Mouse (Mus musculus) CH12F3 (cell line): Measurements from ENCODE around the gene Cct7.
"Not testable (repeated sequence)": the region's sequence is repeated elsewhere in the genome, so short reads cannot be mapped to it uniquely, and the experiment has no call there.

Experiments used
- in situ Hi-C: fragments of 300-500 bp; cut with MboI; formaldehyde crosslinking; loops from 2 replicates; pipeline ENCODE4 v1.14.3; 2020; ENCODE audit warnings: low sequenced_read_pairs

The Cct7 gene

GRCm38 (mm10) chr6:85450697-85451663 lies at the start of gene Cct7:
Cct7 (plus strand) TSS chr6:85451514.
- in situ Hi-C loops = no loop called here

- in situ Hi-C loops = loop anchor here (10.0 kb wide), 1 partner anchor 238 kb away; no protein-coding TSS in a partner anchor
Measured at GRCm38 (mm10) chr6:85402613-85403012, 48.7 kb upstream of the Cct7 start.

GRCm38 (mm10) chr6:85403039-85403438 lies 48.3 kb upstream of the Cct7 start:
- in situ Hi-C loops = loop anchor here (10.0 kb wide), 1 partner anchor 238 kb away; no protein-coding TSS in a partner anchor

DNA sequence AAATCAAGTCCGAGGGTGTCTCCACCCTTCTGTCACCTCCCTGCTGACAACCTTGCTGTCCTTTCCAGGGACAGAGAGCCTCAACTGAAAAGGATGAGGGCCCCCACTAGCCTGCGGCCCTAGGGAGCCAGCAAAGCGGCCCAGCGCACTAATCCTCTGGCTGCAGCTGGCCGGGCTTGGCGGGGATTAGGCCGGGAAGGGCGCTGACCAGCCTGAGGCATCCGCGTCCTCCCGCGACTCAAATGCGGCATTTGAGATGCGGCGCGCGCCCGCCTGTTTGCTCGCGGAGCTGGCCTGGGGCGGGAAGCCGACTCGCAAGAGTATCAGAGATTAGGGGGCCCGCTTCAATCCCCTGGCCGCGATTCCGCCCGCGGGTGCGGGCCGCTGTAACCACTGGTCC lies 42.3 kb upstream of the Cct7 start:
- in situ Hi-C loops = loop anchor here (10.0 kb wide), 1 partner anchor 244 kb away; no protein-coding TSS in a partner anchor

GRCm38 (mm10) chr6:85410771-85411273 lies 40.5 kb upstream of the Cct7 start:
- in situ Hi-C loops = no loop called here

DNA sequence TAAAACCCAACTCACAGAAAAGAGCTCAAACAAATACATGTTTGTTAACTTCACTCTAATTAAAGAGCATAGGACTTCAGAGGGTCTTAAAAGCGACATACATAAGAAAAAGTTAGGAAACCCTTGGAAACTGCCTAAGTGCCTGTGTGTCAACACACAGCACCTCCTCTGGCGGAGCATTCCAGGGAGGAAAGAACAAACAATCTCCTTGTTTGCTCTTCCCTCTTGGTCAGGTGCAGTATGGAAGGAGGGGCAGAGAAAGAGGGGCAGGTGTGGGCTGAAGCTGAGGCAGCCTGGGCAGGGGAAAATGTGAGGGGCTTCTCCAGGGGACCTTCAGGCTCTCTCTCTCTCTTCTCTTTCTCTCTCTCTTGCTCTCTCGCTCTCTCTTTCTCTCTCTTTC lies 35.5 kb upstream of the Cct7 start:
- in situ Hi-C loops = no loop called here

- in situ Hi-C loops = no loop called here
Measured at GRCm38 (mm10) chr6:85419150-85419549, 32.2 kb upstream of the Cct7 start.

- in situ Hi-C loops = no loop called here
Measured at GRCm38 (mm10) chr6:85423836-85424379, 27.4 kb upstream of the Cct7 start, which contains the start of gene Noto. Noto (plus strand) TSS chr6:85423886.

DNA sequence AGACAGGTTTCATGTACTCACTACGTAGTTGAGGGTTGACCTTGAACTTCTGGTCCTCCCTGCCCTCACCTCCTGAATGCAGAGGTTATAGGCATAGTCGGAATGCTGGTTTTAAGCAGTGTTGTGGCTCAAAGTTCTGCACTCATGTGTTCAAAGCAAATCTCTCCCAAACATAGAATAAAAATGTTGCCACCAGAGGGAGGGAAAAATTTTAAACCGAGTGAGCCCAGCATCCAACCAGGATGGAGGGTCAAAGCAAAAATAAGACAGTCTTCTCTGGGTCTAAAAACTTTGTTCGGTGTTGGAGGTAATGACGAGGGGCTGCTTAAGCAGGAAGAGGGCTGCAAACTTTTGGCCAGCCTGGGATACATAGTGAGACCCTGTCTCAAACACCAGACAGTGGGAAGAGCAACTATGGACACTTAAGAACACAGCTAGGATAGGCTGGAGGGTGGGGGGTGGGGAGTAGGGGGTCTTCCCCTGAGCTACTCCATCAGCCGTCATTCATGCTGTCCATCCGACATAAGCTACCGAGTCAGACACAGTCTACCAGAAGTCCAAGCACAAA lies 20.0 kb upstream of the Cct7 start:
- in situ Hi-C loops = no loop called here

GRCm38 (mm10) chr6:85431842-85432431 lies 19.4 kb upstream of the Cct7 start, which contains the start of gene Smyd5:
Smyd5 (plus strand) TSS chr6:85431989.
- in situ Hi-C loops = no loop called here

DNA sequence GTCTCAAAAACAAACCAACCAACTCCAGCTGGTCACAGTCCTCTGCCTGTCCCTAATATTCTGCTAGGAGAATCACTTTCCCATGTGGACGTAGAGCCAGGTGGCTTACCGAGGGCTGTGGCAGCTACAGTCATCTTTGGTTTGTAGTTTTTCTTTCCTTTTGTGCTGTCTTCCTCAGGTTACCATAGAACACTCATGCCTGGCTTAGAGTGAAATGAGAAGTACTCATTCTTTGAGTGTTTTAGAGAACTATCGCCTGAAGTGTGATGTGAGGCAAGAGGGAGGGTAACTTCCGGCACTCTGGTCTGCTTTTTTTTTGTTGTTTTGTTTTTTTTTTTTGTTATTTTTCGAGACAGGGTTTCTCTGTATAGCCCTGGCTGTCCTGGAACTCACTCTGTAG lies 17.4 kb upstream of the Cct7 start:
- in situ Hi-C loops = no loop called here

- in situ Hi-C loops = no loop called here
Measured at GRCm38 (mm10) chr6:85436204-85436603, 15.1 kb upstream of the Cct7 start.

- in situ Hi-C loops = no loop called here
Measured at GRCm38 (mm10) chr6:85436631-85437030, 14.7 kb upstream of the Cct7 start.

- in situ Hi-C loops = no loop called here
Measured at GRCm38 (mm10) chr6:85441142-85441541, 10.2 kb upstream of the Cct7 start.

- in situ Hi-C loops = no loop called here
Measured at GRCm38 (mm10) chr6:85443488-85444233, 7.7 kb upstream of the Cct7 start.

DNA sequence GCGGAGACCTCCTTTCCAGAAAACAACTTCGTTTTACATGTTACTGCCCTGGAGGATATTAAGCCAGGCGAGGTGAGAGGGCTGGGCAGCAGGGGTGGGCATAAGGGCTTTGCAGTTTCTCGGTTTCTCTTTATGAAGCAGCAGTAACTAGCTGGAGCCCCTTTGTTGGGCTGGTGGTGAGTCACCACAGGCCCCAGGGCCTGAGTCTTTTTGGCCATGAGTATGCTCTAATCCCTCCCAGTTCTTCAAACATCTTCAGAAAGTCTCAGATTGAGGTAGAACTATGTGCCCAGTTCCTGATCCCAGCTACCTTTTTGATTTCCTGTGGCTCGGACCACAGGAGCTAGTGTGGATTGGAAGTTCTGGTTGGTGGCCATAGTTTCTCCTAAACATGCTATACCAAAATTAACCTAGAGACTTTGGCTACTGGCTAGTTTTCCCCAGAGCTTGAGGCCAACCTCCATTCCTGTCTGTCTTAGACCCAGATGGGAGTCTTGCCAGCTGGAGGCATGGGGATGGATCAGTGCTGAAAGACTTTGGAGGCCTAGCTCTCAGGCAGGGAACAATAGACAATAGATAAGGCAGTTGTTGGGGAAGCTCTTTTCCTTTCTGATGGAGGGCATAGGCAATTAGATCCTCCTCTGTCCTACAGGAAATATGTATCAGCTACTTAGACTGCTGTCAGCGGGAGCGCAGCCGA lies 6.9 kb upstream of the Cct7 start:
- in situ Hi-C loops = no loop called here

GRCm38 (mm10) chr6:85445286-85445685 lies 6.0 kb upstream of the Cct7 start:
- in situ Hi-C loops = no loop called here

DNA sequence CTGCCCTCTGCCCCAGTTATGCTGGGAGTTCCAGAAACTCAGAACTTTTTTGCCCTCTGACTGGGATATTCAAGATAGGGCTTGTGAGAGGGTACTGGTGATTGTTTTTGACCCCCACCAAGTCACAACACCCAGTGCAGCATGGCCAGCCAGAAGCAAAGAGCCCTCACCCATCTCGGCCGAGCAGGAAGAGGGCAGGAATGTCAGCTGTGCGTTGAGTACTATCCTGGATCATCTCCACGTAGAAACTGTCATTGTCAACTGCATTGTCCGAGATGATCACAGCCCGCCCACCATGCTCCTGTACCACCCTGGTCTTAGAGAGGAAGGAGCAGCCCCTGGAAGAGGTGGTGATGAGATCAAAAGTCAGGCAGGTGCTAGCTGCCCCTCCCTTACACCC lies 4.0 kb upstream of the Cct7 start:
- in situ Hi-C loops = no loop called here

GRCm38 (mm10) chr6:85450140-85450539 lies 1.2 kb upstream of the Cct7 start:
- in situ Hi-C loops = not testable (repeated sequence)
